Mouse (Mus musculus) limb, embryonic 15.5 days (tissue): ENCODE results near the gene Nudt14. TPM values are rescaled to one million over a fixed set of nuclear protein-coding genes. Genes with fewer than 3 reads are reported as not detected.

Source experiments
- ATAC-seq: fragments of 200-750 bp; cut with Nextera tagmentation; 2 replicates; pipeline ENCODE4 v1.8.0; 2017; ENCODE audit warnings: low read depth, moderate TSS enrichment; ENCODE audit not compliant: insufficient number of reproducible peaks, low FRiP score, low TSS enrichment
- H3K27ac ChIP-seq: fragments of 300-500 bp; sonication (generic); 2 replicates; pipeline ENCODE4 v1.5.1; 2015; ENCODE audit warnings: moderate library complexity, mild to moderate bottlenecking, inconsistent platforms
- H3K27me3 ChIP-seq: fragments of 300-500 bp; sonication (generic); 2 replicates; pipeline ENCODE4 v1.6.1; 2015; ENCODE audit warnings: inconsistent platforms
- H3K36me3 ChIP-seq: fragments of 300-500 bp; sonication (generic); 2 replicates; pipeline ENCODE4 v1.6.1; 2015; ENCODE audit warnings: inconsistent platforms
- H3K4me1 ChIP-seq: fragments of 300-500 bp; sonication (generic); 2 replicates; pipeline ENCODE4 v1.6.1; 2015; ENCODE audit warnings: inconsistent platforms
- H3K4me2 ChIP-seq: fragments of 300-500 bp; sonication (generic); 2 replicates; pipeline ENCODE4 v1.6.1; 2015; ENCODE audit warnings: mild to moderate bottlenecking, inconsistent platforms
- H3K4me3 ChIP-seq: fragments of 300-500 bp; sonication (generic); 2 replicates; pipeline ENCODE4 v1.5.1; 2015; ENCODE audit warnings: mild to moderate bottlenecking, inconsistent platforms
- H3K9ac ChIP-seq: fragments of 300-500 bp; sonication (generic); 2 replicates; pipeline ENCODE4 v1.6.1; 2015; ENCODE audit warnings: inconsistent platforms
- H3K9me3 ChIP-seq: fragments of 300-500 bp; sonication (generic); 2 replicates; pipeline ENCODE4 v1.6.1; 2016; ENCODE audit warnings: inconsistent platforms
- WGBS: fragments of 180-500 bp; shearing (Covaris S2); methylation state at CpG from one replicate; pipeline ENCODE4 v1.1.7; 2015; 5-methylcytosine and 5-hydroxymethylcytosine counted together
- microRNA-seq: library from miRNA; unstranded; fragments of <30 nt; microRNA quantifications from one replicate; pipeline ENCODE4, GENCODE M21; 2016
- polyA plus RNA-seq: library from polyadenylated mRNA; unstranded; fragments of >200 nt; fragmentation: Nextera tagmentation; extraction: Ambion mirVana; gene quantifications from 2 replicates; pipeline ENCODE4 v1.2.1, GENCODE M21; 2015

Gene Nudt14
- polyA plus RNA-seq, 1 experiment from 2014 or later: 71.2 TPM

- Histone ChIP-seq H3K4me3 (no peak overlapping the region), H3K27me3 (no peaks in the 10 kb centered on the region), H3K9me3 (no peaks in the 10 kb centered on the region), H3K36me3 (peaks cover 2% of the 10 kb centered on the region; the same call in 1 of the 2 replicates), H3K4me2 (no peak overlapping the region), H3K27ac (no peak overlapping the region), H3K4me1 (0 out of 2 replicates have a peak, but pooled peaks cover 4% of the 10 kb centered on the region), H3K9ac (no peak overlapping the region)
- WGBS: 84% methylated on average over 5 of the region's 5 CpGs
- ATAC-seq: no peak
Observed at GRCm38 (mm10) chr12:112905001-112905400, 36.9 kb downstream of the Nudt14 start.

- H3K9me3 ChIP-seq: no peaks in the 10 kb centered on the region
- no peaks in the 10 kb centered on the region for H3K27me3 ChIP-seq
- ATAC-seq: no peak
- no peak overlapping the region for H3K27ac ChIP-seq
- no peak overlapping the region for H3K4me3 ChIP-seq
- WGBS: 63% methylated on average over 8 of the region's 8 CpGs
- 0 out of 2 replicates have a peak, but pooled peaks cover 4% of the 10 kb centered on the region for H3K4me1 ChIP-seq
- no peaks in the 10 kb centered on the region; the same call in 1 of the 2 replicates for H3K36me3 ChIP-seq
- H3K4me2 ChIP-seq: no peak overlapping the region
- no peak overlapping the region for H3K9ac ChIP-seq
Observed at GRCm38 (mm10) chr12:112903941-112904340, 38.0 kb downstream of the Nudt14 start.

- WGBS: 75% methylated on average over 9 of the region's 9 CpGs
- Histone ChIP-seq H3K9me3 (no peaks in the 10 kb centered on the region), H3K4me2 (no peak overlapping the region), H3K9ac (no peak overlapping the region), H3K4me1 (0 out of 2 replicates have a peak, but pooled peaks cover 7% of the 10 kb centered on the region), H3K4me3 (no peak overlapping the region), H3K27ac (no peak overlapping the region), H3K27me3 (no peaks in the 10 kb centered on the region), H3K36me3 (no peaks in the 10 kb centered on the region)
- ATAC-seq: no peak
Observed at GRCm38 (mm10) chr12:112900641-112901040, 41.3 kb downstream of the Nudt14 start.

- Histone ChIP-seq H3K36me3 (no peaks in the 10 kb centered on the region), H3K9me3 (no peaks in the 10 kb centered on the region), H3K27ac (no peak overlapping the region), H3K4me3 (no peak overlapping the region), H3K27me3 (no peaks in the 10 kb centered on the region), H3K9ac (no peak overlapping the region), H3K4me2 (no peak overlapping the region), H3K4me1 (peaks cover 7% of the 10 kb centered on the region; the same call in 1 of the 2 replicates)
- ATAC-seq: no peak
- WGBS: 49% methylated on average over 4 of the region's 4 CpGs
Observed at GRCm38 (mm10) chr12:112898960-112899359, 43.0 kb downstream of the Nudt14 start.

DNA sequence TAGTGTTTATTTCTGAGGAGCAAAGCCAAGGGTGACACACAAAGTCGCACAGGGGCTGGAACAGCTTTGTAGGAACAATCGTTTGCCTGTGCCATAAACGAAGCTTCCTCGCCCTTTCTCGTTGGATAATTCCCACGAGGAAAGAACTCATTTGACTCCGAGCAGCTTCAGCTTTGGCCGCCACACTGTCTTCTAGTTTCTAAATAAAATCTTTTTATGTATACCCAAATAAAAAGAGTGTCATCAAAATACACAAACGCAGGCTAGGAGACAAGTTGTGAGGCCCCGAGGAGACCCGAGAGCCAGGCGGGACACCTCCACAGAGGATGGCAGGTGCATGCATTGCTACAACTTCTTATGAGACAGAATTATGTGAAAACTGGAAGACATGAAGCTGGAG, 43.6 kb downstream of the Nudt14 start:
- Histone ChIP-seq H3K4me1 (peaks cover 6% of the 10 kb centered on the region; the same call in 1 of the 2 replicates), H3K27me3 (no peaks in the 10 kb centered on the region), H3K9ac (no peak overlapping the region), H3K4me2 (no peak overlapping the region), H3K27ac (no peak overlapping the region), H3K4me3 (no peak overlapping the region), H3K36me3 (no peaks in the 10 kb centered on the region), H3K9me3 (no peaks in the 10 kb centered on the region)
- WGBS: 67% methylated on average over 12 of the region's 12 CpGs
- no peak for ATAC-seq

- Histone ChIP-seq H3K4me3 (no peak overlapping the region), H3K4me1 (peaks cover 6% of the 10 kb centered on the region; the same call in 1 of the 2 replicates), H3K36me3 (no peaks in the 10 kb centered on the region), H3K27me3 (no peaks in the 10 kb centered on the region), H3K27ac (no peak overlapping the region), H3K9me3 (no peaks in the 10 kb centered on the region), H3K9ac (no peak overlapping the region), H3K4me2 (no peak overlapping the region)
- peak; percentile 41; the same call in 1 of the 2 replicates for ATAC-seq
- WGBS: 26% methylated on average over 16 of the region's 16 CpGs
Observed at GRCm38 (mm10) chr12:112897522-112898212, 44.3 kb downstream of the Nudt14 start.

DNA sequence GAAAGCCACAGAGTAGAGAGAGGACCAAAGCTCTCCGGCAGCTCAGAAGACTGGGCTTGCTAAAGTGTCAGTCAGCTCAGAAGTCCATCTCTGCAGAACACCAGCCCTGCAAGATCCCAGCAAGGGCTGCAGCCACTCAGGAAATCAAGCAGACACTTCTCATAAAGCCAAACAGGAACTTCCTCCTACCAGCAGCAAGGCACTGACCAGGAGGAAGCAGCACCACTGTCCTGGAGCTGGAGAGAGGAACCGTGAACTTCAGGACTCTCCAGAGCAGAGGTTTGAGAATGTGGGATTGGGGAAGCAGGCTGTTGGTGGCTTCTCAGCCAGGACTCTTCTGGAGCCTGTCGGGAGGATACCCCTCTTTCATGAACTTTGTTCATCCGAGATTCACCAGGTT, 47.0 kb downstream of the Nudt14 start:
- Histone ChIP-seq H3K4me1 (peaks cover 6% of the 10 kb centered on the region; the same call in 1 of the 2 replicates), H3K9ac (no peak overlapping the region)
- 50% methylated on average over 4 of the region's 4 CpGs for WGBS

GRCm38 (mm10) chr12:112894303-112894884, 47.5 kb downstream of the Nudt14 start:
- 54% methylated on average over 11 of the region's 11 CpGs for WGBS
- no peak overlapping the region for H3K4me2 ChIP-seq

More for the DNA sequence above, 47.0 kb downstream of the Nudt14 start:
- Histone ChIP-seq H3K36me3 (no peaks in the 10 kb centered on the region), H3K27me3 (no peaks in the 10 kb centered on the region), H3K9me3 (no peaks in the 10 kb centered on the region), H3K4me3 (no peak overlapping the region), H3K4me2 (no peak overlapping the region), H3K27ac (no peak overlapping the region)
- no peak for ATAC-seq

GRCm38 (mm10) chr12:112885465-112885864, 56.5 kb downstream of the Nudt14 start:
- Histone ChIP-seq H3K9me3 (no peaks in the 10 kb centered on the region), H3K4me1 (0 out of 2 replicates have a peak, but pooled peaks cover 5% of the 10 kb centered on the region), H3K4me2 (no peak overlapping the region), H3K9ac (no peak overlapping the region), H3K27me3 (0 out of 2 replicates have a peak, but pooled peaks cover under 1% of the 10 kb centered on the region), H3K36me3 (no peaks in the 10 kb centered on the region), H3K27ac (no peak overlapping the region), H3K4me3 (no peak overlapping the region)
- 33% methylated on average over 7 of the region's 7 CpGs for WGBS
- ATAC-seq: no peak

More at GRCm38 (mm10) chr12:112894303-112894884, 47.5 kb downstream of the Nudt14 start:
- Histone ChIP-seq H3K9ac (no peak overlapping the region), H3K9me3 (no peaks in the 10 kb centered on the region), H3K4me1 (peaks cover 6% of the 10 kb centered on the region; the same call in 1 of the 2 replicates), H3K4me3 (no peak overlapping the region), H3K27me3 (no peaks in the 10 kb centered on the region), H3K36me3 (no peaks in the 10 kb centered on the region), H3K27ac (no peak overlapping the region)
- no peak for ATAC-seq

Small RNA genes within 50 kb of the gene (microRNA-seq; reads per million reads assigned to microRNA genes)
- not detected for gene Mir6941

Other genes with a start within 250 kb of the Nudt14 start
- 24.0 and 26.7 TPM in 2 replicates for gene Cep170b, start 221.7 kb downstream of the Nudt14 start, polyA plus RNA-seq
- 13.1 and 14.5 TPM in 2 replicates for gene Pld4, start 181.5 kb downstream of the Nudt14 start, polyA plus RNA-seq
- 9.4 and 9.8 TPM in 2 replicates for gene Ahnak2, start 139.5 kb downstream of the Nudt14 start, polyA plus RNA-seq
- gene Clba1, start 133.2 kb downstream of the Nudt14 start, polyA plus RNA-seq: 5.9 and 6.4 TPM in 2 replicates
- 105 TPM in 2 replicates for gene Cdca4, start 112.7 kb downstream of the Nudt14 start, polyA plus RNA-seq
- gene Gpr132, start 73.9 kb downstream of the Nudt14 start, polyA plus RNA-seq: 0.20 and 0.41 TPM in 2 replicates
- gene Jag2, start 12.3 kb downstream of the Nudt14 start, polyA plus RNA-seq: 10.3 and 11.6 TPM in 2 replicates
- gene Btbd6, start 34.4 kb upstream of the Nudt14 start, polyA plus RNA-seq: 25.4 and 26.3 TPM in 2 replicates
- gene Brf1, start 58.6 kb upstream of the Nudt14 start, polyA plus RNA-seq: 57.1 and 61.7 TPM in 2 replicates
- 12.9 and 13.8 TPM in 2 replicates for gene Pacs2, start 72.4 kb upstream of the Nudt14 start, polyA plus RNA-seq
- 0.19 TPM in 1 of 2 replicates, not detected in the other for gene Tex22, start 132.4 kb upstream of the Nudt14 start, polyA plus RNA-seq
- gene Mta1, start 156.2 kb upstream of the Nudt14 start, polyA plus RNA-seq: 10.6 and 12.9 TPM in 2 replicates
- 113 and 182 TPM in 2 replicates for gene Crip2, start 198.1 kb upstream of the Nudt14 start, polyA plus RNA-seq
- 560 and 613 TPM in 2 replicates for gene Crip1, start 204.2 kb upstream of the Nudt14 start, polyA plus RNA-seq
- 25.4 and 28.5 TPM in 2 replicates for gene Tedc1, start 214.3 kb upstream of the Nudt14 start, polyA plus RNA-seq
- gene Tmem121, start 243.8 kb upstream of the Nudt14 start, polyA plus RNA-seq: 12.7 and 17.1 TPM in 2 replicates